Mouse (Mus musculus): ENCODE measurements around the gene Rpusd3.

Gene Rpusd3

DNA sequence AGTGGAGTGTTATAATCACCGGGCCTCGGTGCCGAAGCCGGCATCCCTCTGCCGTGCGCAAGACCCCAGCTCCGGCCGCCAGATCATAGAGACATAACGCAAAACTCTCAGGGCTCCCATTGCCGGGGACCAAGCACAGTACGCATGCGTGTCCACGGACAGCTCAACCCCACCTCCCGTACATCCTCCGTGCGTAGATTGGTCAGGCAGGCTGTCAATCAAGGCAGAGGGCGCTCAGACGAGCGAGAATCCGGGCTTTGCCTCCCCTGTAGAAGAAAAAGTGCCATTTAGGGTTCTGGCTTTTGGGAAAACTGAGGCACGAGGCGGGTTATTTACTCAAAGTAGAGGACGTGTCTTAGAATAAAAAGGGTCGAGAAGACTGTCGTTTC, at the start of gene Rpusd3:
Rpusd3 (minus strand) TSS at position 142 of the 389 bp plus-strand sequence.
- ChIA-PET CTCF (interaction anchor here in 3 of 4 experiments (0.5 to 2.5 kb wide), 8 partner anchors 8 to 75 kb away, joined by 3 to 9 read pairs (median 4); no protein-coding TSS in a partner anchor), POLR2A (interaction anchor here in 3 of 4 experiments (0.7 to 3.4 kb wide), 29 partner anchors 9 to 381 kb away, joined by 3 to 24 read pairs (median 4); partner anchors contain the start of genes Jagn1 (in 2 of the 3), Brpf1 (in 1 of the 3), Cpne9 (in 1 of the 3) and Emc3 (in 1 of the 3))

GRCm38 (mm10) chr6:113468512-113468911, 49.4 kb upstream of the Rpusd3 start:
- POLR2A ChIA-PET, result interaction anchor here in 3 of 4 experiments (0.6 to 5.2 kb wide), 9 partner anchors 12 to 134 kb away, joined by 3 to 49 read pairs (median 5); partner anchors contain the start of genes Creld1 (in 2 of the 3) and Jagn1 (in 1 of the 3)
- CTCF ChIA-PET, result interaction anchor here (0.6 to 3.9 kb wide), 13 partner anchors 10 to 169 kb away, joined by 3 to 23 read pairs (median 4); partner anchors contain the start of genes Creld1 (in 1 of the 4), Il17re (in 1 of the 4) and Jagn1 (in 1 of the 4)

GRCm38 (mm10) chr6:113465602-113466001, 46.5 kb upstream of the Rpusd3 start:
- CTCF ChIA-PET, result interaction anchor here in 3 of 4 experiments (0.8 to 1.6 kb wide), 5 partner anchors 24 to 39 kb away, joined by 3 to 4 read pairs (median 3); no protein-coding TSS in a partner anchor
- POLR2A ChIA-PET, result interaction anchor here in 1 of 4 experiments (0.9 kb wide), 1 partner anchor 21 kb away, joined by 3 read pairs; no protein-coding TSS in a partner anchor

DNA sequence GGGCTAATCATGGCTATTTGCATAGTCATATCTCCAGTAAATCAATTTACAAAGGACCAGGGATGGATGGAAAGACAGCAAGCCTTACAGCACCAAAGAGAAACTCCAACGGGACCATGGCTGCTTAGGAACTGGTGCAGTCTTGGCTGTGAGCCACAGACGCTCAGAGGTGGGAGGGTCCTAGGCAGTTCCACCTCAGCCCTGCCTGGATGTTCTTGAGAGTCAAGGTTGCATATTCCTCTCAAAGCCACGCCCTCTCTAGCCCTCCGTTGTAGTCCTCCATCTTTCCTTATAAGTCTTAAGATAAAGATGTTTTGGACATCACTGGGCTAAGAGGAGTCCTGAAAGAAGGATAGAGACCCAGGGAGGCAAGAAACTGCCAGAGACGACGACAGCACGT, 44.9 kb upstream of the Rpusd3 start:
- CTCF ChIA-PET, result interaction anchor here in 2 of 4 experiments (0.7 to 1.6 kb wide), 3 partner anchors 23 to 110 kb away, joined by 3 to 4 read pairs (median 4); no protein-coding TSS in a partner anchor

DNA sequence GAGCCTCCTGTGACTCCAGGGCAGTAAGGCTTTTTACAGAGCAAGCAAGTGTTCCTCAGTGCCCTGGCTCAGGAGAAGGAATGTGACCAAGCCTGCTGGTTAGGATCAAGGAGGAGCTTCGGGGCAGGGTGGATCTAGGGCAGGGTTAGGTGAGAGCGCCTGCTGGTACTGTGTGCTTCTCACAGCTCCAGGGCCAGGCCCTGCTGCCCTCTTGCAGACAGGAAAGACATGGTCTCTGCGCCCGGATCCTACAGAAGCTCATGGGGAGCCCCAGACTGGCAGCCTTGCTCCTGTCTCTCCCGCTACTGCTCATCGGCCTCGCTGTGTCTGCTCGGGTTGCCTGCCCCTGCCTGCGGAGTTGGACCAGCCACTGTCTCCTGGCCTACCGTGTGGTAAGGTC, 39.5 kb upstream of the Rpusd3 start:
- ChIA-PET CTCF (interaction anchor here in 3 of 4 experiments (0.6 to 1.8 kb wide), 6 partner anchors 9 to 35 kb away, joined by 3 to 7 read pairs (median 4); no protein-coding TSS in a partner anchor), POLR2A (interaction anchor here in 3 of 4 experiments (0.6 to 1.0 kb wide), 4 partner anchors 12 to 72 kb away, joined by 3 to 4 read pairs (median 4); partner anchors contain the start of genes Il17rc (in 1 of the 3) and Jagn1 (in 1 of the 3))

More for the DNA sequence above, 44.9 kb upstream of the Rpusd3 start:
- POLR2A ChIA-PET, result interaction anchor here in 1 of 4 experiments (1.2 kb wide), 1 partner anchor 22 kb away, joined by 3 read pairs; the partner anchor contains the start of gene Jagn1

GRCm38 (mm10) chr6:113457952-113458534, 38.9 kb upstream of the Rpusd3 start, which contains the start of gene Il17re:
TSS of gene Il17re (plus strand) at chr6:113458484.
- ChIA-PET CTCF (interaction anchor here in 3 of 4 experiments (0.6 to 1.8 kb wide), 6 partner anchors 10 to 36 kb away, joined by 3 to 7 read pairs (median 4); no protein-coding TSS in a partner anchor), POLR2A (interaction anchor here in 3 of 4 experiments (0.7 to 1.7 kb wide), 5 partner anchors 13 to 37 kb away, joined by 3 to 4 read pairs (median 3); partner anchors contain the start of genes Jagn1 (in 2 of the 3) and Il17rc (in 1 of the 3))

GRCm38 (mm10) chr6:113455007-113455406, 35.9 kb upstream of the Rpusd3 start:
- POLR2A ChIA-PET, result interaction anchor here in 2 of 4 experiments (0.7 to 1.1 kb wide), 2 partner anchors 13 to 50 kb away, joined by 3 read pairs; partner anchors contain the start of gene Jagn1 (in 1 of the 2)
- CTCF ChIA-PET, result interaction anchor here in 1 of 4 experiments (0.6 kb wide), 1 partner anchor 10 kb away, joined by 15 read pairs; no protein-coding TSS in a partner anchor

DNA sequence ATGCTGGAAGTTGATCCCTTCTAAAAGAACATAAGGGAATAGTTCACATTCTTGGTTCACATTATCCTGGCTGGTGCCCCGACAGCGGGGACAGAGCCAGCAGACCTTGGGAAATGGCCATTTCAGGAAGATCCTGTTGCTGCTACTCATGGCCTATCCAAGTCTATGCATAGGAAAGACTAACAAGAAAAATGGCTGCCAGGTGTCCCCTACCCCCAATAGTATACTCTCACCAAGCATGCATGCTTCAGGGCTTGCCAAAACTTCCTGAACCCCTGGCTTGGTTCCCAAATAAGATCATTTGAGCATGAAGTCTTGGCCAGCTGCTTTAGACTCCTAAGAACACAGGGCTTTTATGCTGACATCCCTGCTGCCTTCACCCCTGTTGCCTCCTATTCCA, 32.7 kb upstream of the Rpusd3 start:
- ChIA-PET CTCF (no interaction called here), POLR2A (interaction anchor here in 1 of 4 experiments (1.0 to 1.4 kb wide), 2 partner anchors 9 kb away, joined by 5 read pairs; partner anchors contain the start of gene Jagn1)

DNA sequence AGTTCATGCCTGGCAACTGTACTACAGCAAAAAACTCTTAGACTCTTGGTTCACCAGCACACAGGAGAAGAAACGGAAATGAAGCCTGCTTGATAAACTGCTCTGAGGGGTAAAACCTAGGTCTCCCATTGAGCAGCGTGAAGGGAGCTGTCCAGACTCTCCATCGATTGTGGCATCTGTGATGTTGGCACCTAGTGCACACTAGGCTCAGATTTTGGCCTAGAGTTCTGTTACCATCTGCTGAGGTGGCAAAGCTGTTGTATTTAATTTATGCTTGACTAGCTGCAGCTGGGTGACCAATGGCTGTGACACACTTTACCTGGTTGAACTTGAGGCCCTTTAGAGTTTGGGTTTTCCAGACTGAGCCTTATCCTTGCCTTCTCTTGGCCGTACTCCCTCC, 28.5 kb upstream of the Rpusd3 start:
- CTCF ChIA-PET, result interaction anchor here in 1 of 4 experiments (0.9 kb wide), 1 partner anchor 20 kb away, joined by 3 read pairs; no protein-coding TSS in a partner anchor
- POLR2A ChIA-PET, result interaction anchor here (0.6 to 1.4 kb wide), 8 partner anchors 13 to 350 kb away, joined by 3 to 6 read pairs (median 3); no protein-coding TSS in a partner anchor

- ChIA-PET CTCF (no interaction called here), POLR2A (interaction anchor here in 3 of 4 experiments (0.5 to 3.0 kb wide), 12 partner anchors 10 to 104 kb away, joined by 3 to 9 read pairs (median 3); partner anchors contain the start of genes Cidec (in 1 of the 3), Il17rc (in 1 of the 3) and Rpusd3 (in 1 of the 3))
Measured at GRCm38 (mm10) chr6:113444207-113444965, 25.2 kb upstream of the Rpusd3 start.

- CTCF ChIA-PET, result interaction anchor here in 3 of 4 experiments (0.6 to 2.9 kb wide), 10 partner anchors 15 to 51 kb away, joined by 3 to 23 read pairs (median 5); partner anchors contain the start of genes Il17rc (in 1 of the 3) and Il17re (in 1 of the 3)
- POLR2A ChIA-PET, result interaction anchor here (0.6 to 3.4 kb wide), 41 partner anchors 8 to 1489 kb away, joined by 3 to 19 read pairs (median 4); partner anchors contain the start of genes Creld1 (in 2 of the 4), Camk1 (in 1 of the 4), Cidec (in 1 of the 4) and Il17rc (in 1 of the 4)
Measured at GRCm38 (mm10) chr6:113443091-113443490, 24.0 kb upstream of the Rpusd3 start.

- CTCF ChIA-PET, result interaction anchor here (0.6 to 2.9 kb wide), 12 partner anchors 15 to 133 kb away, joined by 3 to 23 read pairs (median 5); partner anchors contain the start of genes Il17rc (in 2 of the 4) and Il17re (in 1 of the 4)
- POLR2A ChIA-PET, result interaction anchor here (0.6 to 3.4 kb wide), 52 partner anchors 8 to 1490 kb away, joined by 3 to 19 read pairs (median 4); partner anchors contain the start of genes Creld1 (in 2 of the 4), Rpusd3 (in 2 of the 4), Tatdn2 (in 2 of the 4) and Brk1 (in 1 of the 4)
Measured at GRCm38 (mm10) chr6:113442442-113443090, 23.4 kb upstream of the Rpusd3 start, which contains the start of gene Jagn1. TSS of gene Jagn1 (plus strand) at chr6:113442569.

DNA sequence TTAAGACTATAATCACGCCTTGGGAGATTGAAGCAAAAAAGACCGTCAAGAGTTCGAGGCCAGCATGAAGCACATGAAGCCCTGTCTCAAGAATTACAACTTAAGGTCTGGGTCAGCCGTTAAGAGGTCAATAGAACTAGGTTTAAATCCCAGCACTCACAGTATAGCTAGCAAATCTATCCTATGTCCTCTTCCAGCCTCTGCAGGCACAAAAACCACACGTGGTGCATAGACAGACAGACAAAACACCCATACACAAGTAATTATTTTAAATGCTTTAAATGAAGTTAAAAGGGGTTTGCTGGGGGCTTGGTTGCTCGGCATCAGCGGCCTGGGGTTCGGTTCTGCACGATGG, 22.9 kb upstream of the Rpusd3 start:
- POLR2A ChIA-PET, result interaction anchor here (0.6 to 3.4 kb wide), 43 partner anchors 8 to 366 kb away, joined by 3 to 19 read pairs (median 4); partner anchors contain the start of genes Creld1 (in 2 of the 4), Rpusd3 (in 2 of the 4), Tatdn2 (in 2 of the 4) and Brk1 (in 1 of the 4)
- CTCF ChIA-PET, result interaction anchor here (0.6 to 2.9 kb wide), 10 partner anchors 14 to 133 kb away, joined by 3 to 23 read pairs (median 5); partner anchors contain the start of gene Il17rc (in 1 of the 4)

- ChIA-PET POLR2A (interaction anchor here in 3 of 4 experiments (0.6 to 3.4 kb wide), 19 partner anchors 7 to 256 kb away, joined by 3 to 19 read pairs (median 3); partner anchors contain the start of genes Il17rc (in 2 of the 3), Tatdn2 (in 2 of the 3), Brk1 (in 1 of the 3) and Creld1 (in 1 of the 3)), CTCF (interaction anchor here (0.5 to 2.9 kb wide), 42 partner anchors 10 to 741 kb away, joined by 3 to 23 read pairs (median 4); partner anchors contain the start of genes Il17rc (in 3 of the 4), Irak2 (in 2 of the 4), Rpusd3 (in 2 of the 4) and Brk1 (in 1 of the 4))
Measured at GRCm38 (mm10) chr6:113441147-113441680, 22.1 kb upstream of the Rpusd3 start.

- POLR2A ChIA-PET, result interaction anchor here in 3 of 4 experiments (0.7 to 3.4 kb wide), 15 partner anchors 10 to 256 kb away, joined by 3 to 19 read pairs (median 3); partner anchors contain the start of genes Il17rc (in 2 of the 3), Tatdn2 (in 2 of the 3), Brk1 (in 1 of the 3) and Emc3 (in 1 of the 3)
- CTCF ChIA-PET, result interaction anchor here (0.6 to 2.9 kb wide), 30 partner anchors 9 to 740 kb away, joined by 3 to 23 read pairs (median 4); partner anchors contain the start of genes Rpusd3 (in 2 of the 4), Brk1 (in 1 of the 4), Camk1 (in 1 of the 4) and Fancd2os (in 1 of the 4)
Measured at GRCm38 (mm10) chr6:113440686-113441085, 21.5 kb upstream of the Rpusd3 start.
